Mouse (Mus musculus) heart, embryonic 13.5 days (tissue): ENCODE measurements at regions not wholly inside any gene's neighbourhood (a gene's known extent, or its start where the extent isn't known, plus 50 kb on each side); places are given as distances from the start of the nearest gene placed in this dataset.

ENCODE experiments used
- ATAC-seq: fragments of 200-750 bp; cut with Nextera tagmentation; 2 replicates; pipeline ENCODE4 v1.8.0; 2017; ENCODE audit warnings: moderate TSS enrichment; ENCODE audit not compliant: insufficient number of reproducible peaks, low FRiP score, low TSS enrichment; ENCODE audit errors: extremely low read depth
- H3K27ac ChIP-seq: fragments of 300-500 bp; sonication (generic); replicated peaks from 2 replicates; pipeline ENCODE4 v1.5.1; 2015; ENCODE audit warnings: moderate library complexity, mild to moderate bottlenecking, inconsistent platforms
- H3K27me3 ChIP-seq: fragments of 300-500 bp; sonication (generic); replicated peaks from 2 replicates; pipeline ENCODE4 v1.6.1; 2015; ENCODE audit warnings: mild to moderate bottlenecking, inconsistent platforms
- H3K36me3 ChIP-seq: fragments of 300-500 bp; sonication (generic); 2 replicates; pipeline ENCODE4 v1.6.1; 2015; ENCODE audit warnings: mild to moderate bottlenecking, inconsistent platforms
- H3K4me1 ChIP-seq: fragments of 300-500 bp; sonication (generic); 2 replicates; pipeline ENCODE4 v1.6.1; 2015; ENCODE audit warnings: inconsistent platforms
- H3K4me2 ChIP-seq: fragments of 300-500 bp; sonication (generic); 2 replicates; pipeline ENCODE4 v1.6.1; 2015; ENCODE audit warnings: inconsistent platforms, mild to moderate bottlenecking, moderate library complexity
- H3K4me3 ChIP-seq: fragments of 300-500 bp; sonication (generic); 2 replicates; pipeline ENCODE4 v1.5.1; 2015; ENCODE audit warnings: moderate library complexity, mild to moderate bottlenecking, inconsistent platforms
- H3K9ac ChIP-seq: fragments of 300-500 bp; sonication (generic); 2 replicates; pipeline ENCODE4 v1.6.1; 2015; ENCODE audit warnings: inconsistent platforms, mild to moderate bottlenecking, moderate library complexity
- H3K9me3 ChIP-seq: fragments of 300-500 bp; sonication (generic); 2 replicates; pipeline ENCODE4 v1.6.1; 2016; ENCODE audit warnings: inconsistent platforms
- WGBS: fragments of 180-500 bp; shearing (Covaris S2); methylation state at CpG from one replicate; pipeline ENCODE4 v1.1.7; 2015; ENCODE audit warnings: mixed read lengths; 5-methylcytosine and 5-hydroxymethylcytosine counted together

GRCm38 (mm10) chr13:5492266-5492665 is 369.0 kb upstream of the Klf6 start:
- no peaks in the 10 kb centered on the region for H3K9me3 ChIP-seq
- H3K9ac ChIP-seq, result no peak overlapping the region
- no peak overlapping the region for H3K4me3 ChIP-seq
- ATAC-seq, result no peak
- no peak overlapping the region for H3K4me2 ChIP-seq
- no peaks in the 10 kb centered on the region for H3K4me1 ChIP-seq
- WGBS, result 69% methylated on average over 1 of the region's 1 CpGs
- H3K27ac ChIP-seq, result no peak overlapping the region
- no peaks in the 10 kb centered on the region for H3K27me3 ChIP-seq
- no peaks in the 10 kb centered on the region for H3K36me3 ChIP-seq

- Histone ChIP-seq H3K27me3 (no peaks in the 10 kb centered on the region), H3K9me3 (no peaks in the 10 kb centered on the region), H3K9ac (no peak overlapping the region), H3K4me2 (no peak overlapping the region), H3K4me3 (no peak overlapping the region), H3K27ac (no peak overlapping the region), H3K36me3 (no peaks in the 10 kb centered on the region), H3K4me1 (no peaks in the 10 kb centered on the region)
- no peak for ATAC-seq
These were observed 363.7 kb upstream of the Klf6 start for GRCm38 (mm10) chr13:5497535-5497934.

- Histone ChIP-seq H3K4me1 (no peaks in the 10 kb centered on the region), H3K27me3 (no peaks in the 10 kb centered on the region), H3K4me3 (no peak overlapping the region), H3K36me3 (no peaks in the 10 kb centered on the region), H3K9ac (no peak overlapping the region), H3K27ac (no peak overlapping the region), H3K4me2 (no peak overlapping the region), H3K9me3 (no peaks in the 10 kb centered on the region)
- no peak for ATAC-seq
These were observed 349.5 kb upstream of the Klf6 start for GRCm38 (mm10) chr13:5511784-5512183.

GRCm38 (mm10) chr13:5515552-5515951 is 345.7 kb upstream of the Klf6 start:
- no peak for ATAC-seq
- Histone ChIP-seq H3K4me1 (no peaks in the 10 kb centered on the region), H3K9ac (no peak overlapping the region), H3K36me3 (no peaks in the 10 kb centered on the region), H3K4me3 (no peak overlapping the region), H3K9me3 (no peaks in the 10 kb centered on the region), H3K27ac (no peak overlapping the region), H3K27me3 (no peaks in the 10 kb centered on the region), H3K4me2 (no peak overlapping the region)
- 56% methylated on average over 2 of the region's 2 CpGs for WGBS

- Histone ChIP-seq H3K4me2 (no peak overlapping the region), H3K4me3 (no peak overlapping the region), H3K27me3 (no peaks in the 10 kb centered on the region), H3K9ac (no peak overlapping the region), H3K9me3 (no peaks in the 10 kb centered on the region), H3K4me1 (no peaks in the 10 kb centered on the region), H3K27ac (no peak overlapping the region), H3K36me3 (no peaks in the 10 kb centered on the region)
- ATAC-seq, result no peak
- WGBS, result 90% methylated on average over 2 of the region's 2 CpGs
These were observed 345.2 kb upstream of the Klf6 start for GRCm38 (mm10) chr13:5516088-5516487.

- Histone ChIP-seq H3K9me3 (no peaks in the 10 kb centered on the region), H3K27me3 (no peaks in the 10 kb centered on the region), H3K36me3 (no peaks in the 10 kb centered on the region), H3K4me1 (no peaks in the 10 kb centered on the region), H3K27ac (no peak overlapping the region), H3K4me3 (no peak overlapping the region), H3K4me2 (no peak overlapping the region), H3K9ac (no peak overlapping the region)
- no peak for ATAC-seq
- 82% methylated on average over 1 of the region's 1 CpGs for WGBS
These were observed 342.1 kb upstream of the Klf6 start for GRCm38 (mm10) chr13:5519181-5519580.

GRCm38 (mm10) chr13:5519600-5519999 is 341.7 kb upstream of the Klf6 start:
- ATAC-seq, result no peak
- H3K4me2 ChIP-seq, result no peak overlapping the region
- no peaks in the 10 kb centered on the region for H3K4me1 ChIP-seq
- WGBS, result 61% methylated on average over 1 of the region's 1 CpGs
- no peak overlapping the region for H3K4me3 ChIP-seq
- no peak overlapping the region for H3K27ac ChIP-seq
- no peak overlapping the region for H3K9ac ChIP-seq
- H3K36me3 ChIP-seq, result no peaks in the 10 kb centered on the region
- no peaks in the 10 kb centered on the region for H3K27me3 ChIP-seq
- H3K9me3 ChIP-seq, result no peaks in the 10 kb centered on the region

- WGBS, result 85% methylated on average over 1 of the region's 1 CpGs
These were observed 333.9 kb upstream of the Klf6 start for GRCm38 (mm10) chr13:5527400-5527799.

GRCm38 (mm10) chr13:5540321-5540720 is 321.0 kb upstream of the Klf6 start:
- H3K9ac ChIP-seq, result no peak overlapping the region
- 0 out of 2 replicates have a peak, but pooled peaks cover under 1% of the 10 kb centered on the region for H3K9me3 ChIP-seq
- no peaks in the 10 kb centered on the region for H3K36me3 ChIP-seq
- WGBS, result 44% methylated on average over 1 of the region's 1 CpGs
- H3K27ac ChIP-seq, result no peak overlapping the region
- H3K4me2 ChIP-seq, result no peak overlapping the region
- no peaks in the 10 kb centered on the region for H3K27me3 ChIP-seq
- H3K4me3 ChIP-seq, result no peak overlapping the region
- no peak for ATAC-seq
- no peaks in the 10 kb centered on the region for H3K4me1 ChIP-seq

More at GRCm38 (mm10) chr13:5527400-5527799, 333.9 kb upstream of the Klf6 start:
- Histone ChIP-seq H3K4me3 (no peak overlapping the region), H3K27me3 (no peaks in the 10 kb centered on the region), H3K4me2 (no peak overlapping the region), H3K36me3 (no peaks in the 10 kb centered on the region), H3K9ac (no peak overlapping the region), H3K4me1 (no peaks in the 10 kb centered on the region), H3K9me3 (no peaks in the 10 kb centered on the region), H3K27ac (no peak overlapping the region)
- ATAC-seq, result no peak

GRCm38 (mm10) chr13:5545521-5545920 is 315.8 kb upstream of the Klf6 start:
- H3K27ac ChIP-seq, result no peak overlapping the region
- no peak overlapping the region for H3K4me2 ChIP-seq
- H3K27me3 ChIP-seq, result no peaks in the 10 kb centered on the region
- H3K9me3 ChIP-seq, result no peaks in the 10 kb centered on the region
- H3K4me3 ChIP-seq, result no peak overlapping the region
- no peak for ATAC-seq
- no peak overlapping the region for H3K9ac ChIP-seq
- peaks cover 14% of the 10 kb centered on the region for H3K4me1 ChIP-seq
- no peaks in the 10 kb centered on the region for H3K36me3 ChIP-seq

GRCm38 (mm10) chr13:5546011-5546410 is 315.3 kb upstream of the Klf6 start:
- Histone ChIP-seq H3K27ac (no peak overlapping the region), H3K9ac (no peak overlapping the region), H3K4me1 (peaks cover 14% of the 10 kb centered on the region), H3K4me2 (no peak overlapping the region), H3K27me3 (no peaks in the 10 kb centered on the region), H3K9me3 (no peaks in the 10 kb centered on the region), H3K36me3 (no peaks in the 10 kb centered on the region), H3K4me3 (no peak overlapping the region)
- ATAC-seq, result no peak
- WGBS, result 86% methylated on average over 2 of the region's 2 CpGs

- Histone ChIP-seq H3K27ac (peak overlapping the region; percentile 74), H3K27me3 (no peaks in the 10 kb centered on the region), H3K9me3 (peaks cover 2% of the 10 kb centered on the region; the same call in 1 of the 2 replicates), H3K4me3 (no peak overlapping the region), H3K4me1 (peaks cover 14% of the 10 kb centered on the region), H3K36me3 (no peaks in the 10 kb centered on the region), H3K9ac (no peak overlapping the region), H3K4me2 (no peak overlapping the region)
- ATAC-seq, result no peak
- WGBS, result 10% methylated on average over 1 of the region's 1 CpGs
These were observed 314.3 kb upstream of the Klf6 start for GRCm38 (mm10) chr13:5546937-5547336.
